Mouse (Mus musculus): ENCODE measurements at regions not wholly inside any gene's neighbourhood (a gene's known extent, or its start where the extent isn't known, plus 50 kb on each side); places are given as distances from the start of the nearest gene placed in this dataset.

- H3K4me3 ChIP-seq (replicated peaks; ENCODE audit: low read length) = no peak overlapping the region
- no peak overlapping the region for H3K27ac ChIP-seq (replicated peaks; ENCODE audit: low read depth, low read length)
- ATAC-seq (ENCODE audit: low FRiP score, low read depth) = no peak
- H3K27me3 ChIP-seq (ENCODE audit: control insufficient read depth, insufficient read depth, low read length) = no peaks in the 10 kb centered on the region
- no peak for TF ChIP-seq POLR2A (IDR thresholded peaks at IDR 0.05; ENCODE audit: borderline replicate concordance, extremely low read depth, insufficient read depth, insufficient read length)
- no peaks in the 10 kb centered on the region for H3K4me1 ChIP-seq (ENCODE audit: control insufficient read depth, insufficient read depth, low read length)
- H3K36me3 ChIP-seq (ENCODE audit: control insufficient read depth, insufficient read depth, low read length) = no peaks in the 10 kb centered on the region
- H3K9ac ChIP-seq (ENCODE audit: low read depth, low read length, severe bottlenecking) = no peak overlapping the region
- DNase-seq (ENCODE audit: low spot score) = no peak
- H3K4me2 ChIP-seq (replicated peaks; ENCODE audit: low read depth, low read length, severe bottlenecking) = no peak overlapping the region
- H3K9me3 ChIP-seq (ENCODE audit: control insufficient read depth, low read length) = no peaks in the 10 kb centered on the region
Observed at GRCm38 (mm10) chr7:39954931-39955330, 437.4 kb downstream of the Zfp619 start.

- Histone ChIP-seq H3K36me3 (ENCODE audit: control insufficient read depth, insufficient read depth, low read length) (no peaks in the 10 kb centered on the region), H3K4me1 (ENCODE audit: control insufficient read depth, insufficient read depth, low read length) (no peaks in the 10 kb centered on the region), H3K4me2 (replicated peaks; ENCODE audit: low read depth, low read length, severe bottlenecking) (no peak overlapping the region), H3K27ac (replicated peaks; ENCODE audit: low read depth, low read length) (no peak overlapping the region), H3K9ac (ENCODE audit: low read depth, low read length, severe bottlenecking) (no peak overlapping the region), H3K27me3 (ENCODE audit: control insufficient read depth, insufficient read depth, low read length) (no peaks in the 10 kb centered on the region), H3K9me3 (ENCODE audit: control insufficient read depth, low read length) (no peaks in the 10 kb centered on the region), H3K4me3 (replicated peaks; ENCODE audit: low read length) (no peak overlapping the region)
- TF ChIP-seq POLR2A (IDR thresholded peaks at IDR 0.05; ENCODE audit: borderline replicate concordance, extremely low read depth, insufficient read depth, insufficient read length) = no peak
- DNase-seq (ENCODE audit: low spot score) (no peak), ATAC-seq (ENCODE audit: low FRiP score, low read depth) (no peak)
- WGBS = 71% methylated on average over 2 of the region's 2 CpGs
Observed at GRCm38 (mm10) chr7:39978121-39978520, 460.6 kb downstream of the Zfp619 start.

GRCm38 (mm10) chr7:39981647-39982046 is 464.1 kb downstream of the Zfp619 start:
- 76% methylated on average over 4 of the region's 4 CpGs for WGBS
- no peak for ATAC-seq (ENCODE audit: low FRiP score, low read depth)
- no peaks in the 10 kb centered on the region for H3K4me1 ChIP-seq (ENCODE audit: control insufficient read depth, insufficient read depth, low read length)

More at GRCm38 (mm10) chr7:39981647-39982046, 464.1 kb downstream of the Zfp619 start:
- H3K27ac ChIP-seq (replicated peaks; ENCODE audit: low read depth, low read length) = no peak overlapping the region
- H3K27me3 ChIP-seq (ENCODE audit: control insufficient read depth, insufficient read depth, low read length) = no peaks in the 10 kb centered on the region
- H3K9ac ChIP-seq (ENCODE audit: low read depth, low read length, severe bottlenecking) = no peak overlapping the region
- no peak for DNase-seq (ENCODE audit: low spot score)
- H3K9me3 ChIP-seq (ENCODE audit: control insufficient read depth, low read length) = no peaks in the 10 kb centered on the region
- H3K4me2 ChIP-seq (replicated peaks; ENCODE audit: low read depth, low read length, severe bottlenecking) = no peak overlapping the region
- no peak overlapping the region for H3K4me3 ChIP-seq (replicated peaks; ENCODE audit: low read length)
- TF ChIP-seq POLR2A (IDR thresholded peaks at IDR 0.05; ENCODE audit: borderline replicate concordance, extremely low read depth, insufficient read depth, insufficient read length) = no peak
- no peaks in the 10 kb centered on the region for H3K36me3 ChIP-seq (ENCODE audit: control insufficient read depth, insufficient read depth, low read length)
